Mouse (Mus musculus) kidney, embryonic 16.5 days (tissue): ENCODE data around the gene Dpysl5. TPM values are rescaled to one million over a fixed set of nuclear protein-coding genes. Genes with fewer than 3 reads are reported as not detected.

ENCODE experiments used
- ATAC-seq: fragments of 200-750 bp; cut with Nextera tagmentation; 2 replicates; pipeline ENCODE4 v1.8.0; 2017; ENCODE audit warnings: moderate TSS enrichment; ENCODE audit not compliant: low FRiP score, low TSS enrichment
- H3K27ac ChIP-seq: fragments of 300-500 bp; sonication (generic); 2 replicates; pipeline ENCODE4 v1.5.1; 2014; ENCODE audit warnings: low read length
- H3K27me3 ChIP-seq: fragments of 300-500 bp; sonication (generic); 2 replicates; pipeline ENCODE4 v1.6.1; 2014; ENCODE audit warnings: low read length, control low read depth, mixed read lengths; ENCODE audit not compliant: insufficient read depth
- H3K36me3 ChIP-seq: fragments of 300-500 bp; sonication (generic); 2 replicates; pipeline ENCODE4 v1.6.1; 2014; ENCODE audit warnings: low read length, control low read depth, mixed read lengths; ENCODE audit not compliant: insufficient read depth
- H3K4me1 ChIP-seq: fragments of 300-500 bp; sonication (generic); 2 replicates; pipeline ENCODE4 v1.6.1; 2014; ENCODE audit warnings: low read length, control low read depth, mixed read lengths; ENCODE audit not compliant: insufficient read depth
- H3K4me2 ChIP-seq: fragments of 300-500 bp; sonication (generic); replicated peaks from 2 replicates; pipeline ENCODE4 v1.6.1; 2014; ENCODE audit warnings: low read depth, low read length
- H3K4me3 ChIP-seq: fragments of 300-500 bp; sonication (generic); 2 replicates; pipeline ENCODE4 v1.5.1; 2014; ENCODE audit warnings: mild to moderate bottlenecking, low read length
- H3K9ac ChIP-seq: fragments of 300-500 bp; sonication (generic); replicated peaks from 2 replicates; pipeline ENCODE4 v1.6.1; 2014; ENCODE audit warnings: low read length
- H3K9me3 ChIP-seq: fragments of 300-500 bp; sonication (generic); 2 replicates; pipeline ENCODE4 v1.6.1; 2016; ENCODE audit warnings: low read length, control low read depth
- WGBS: fragments of 180-500 bp; shearing (Covaris S2); extraction: QIAGEN DNeasy Blood & Tissue Kit; methylation state at CpG from one replicate; pipeline ENCODE4 v1.1.7; 2014; 5-methylcytosine and 5-hydroxymethylcytosine counted together
- polyA plus RNA-seq: library from polyadenylated mRNA; unstranded; fragments of >200 nt; fragmentation: Nextera tagmentation; extraction: Ambion mirVana; gene quantifications from 2 replicates; pipeline ENCODE4 v1.2.1, GENCODE M21; 2015

Gene Dpysl5
- polyA plus RNA-seq, 1 experiment from 2014 or later = 5.4 TPM

- Histone ChIP-seq H3K4me2 (no peak overlapping the region), H3K27ac (no peak overlapping the region), H3K4me1 (no peaks in the 10 kb centered on the region), H3K4me3 (no peak overlapping the region), H3K9ac (no peak overlapping the region), H3K27me3 (no peaks in the 10 kb centered on the region), H3K9me3 (no peaks in the 10 kb centered on the region), H3K36me3 (peaks cover 3% of the 10 kb centered on the region; the same call in 1 of the 2 replicates)
- no peak for ATAC-seq
- 86% methylated on average over 3 of the region's 3 CpGs for WGBS
Observed at GRCm38 (mm10) chr5:30833416-30833815, 122.1 kb downstream of the Dpysl5 start.

DNA sequence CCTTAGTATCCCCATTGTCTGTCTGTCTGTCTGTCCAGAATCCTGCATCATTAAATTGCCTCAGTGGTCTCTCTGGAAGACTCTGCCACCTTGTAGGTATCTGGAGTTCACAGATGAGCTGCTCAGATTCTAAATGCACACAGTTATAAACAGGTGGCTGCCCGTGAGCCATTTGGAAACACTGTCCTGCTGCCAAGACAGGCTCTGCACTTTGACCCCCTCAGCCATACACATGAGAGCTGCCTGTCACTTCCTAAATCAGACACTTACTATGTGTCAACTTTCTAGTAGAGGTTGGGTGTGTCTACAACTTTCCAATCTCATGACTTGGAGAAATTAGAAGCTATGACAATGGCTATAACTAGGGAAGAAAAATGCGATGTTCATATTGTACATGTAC lies 128.4 kb downstream of the Dpysl5 start:
- no peaks in the 10 kb centered on the region for H3K4me1 ChIP-seq
- H3K36me3 ChIP-seq = peaks cover 3% of the 10 kb centered on the region; the same call in 1 of the 2 replicates
- H3K4me2 ChIP-seq = no peak overlapping the region
- WGBS = 79% methylated on average over 2 of the region's 2 CpGs
- no peak overlapping the region for H3K27ac ChIP-seq
- H3K27me3 ChIP-seq = no peaks in the 10 kb centered on the region
- no peaks in the 10 kb centered on the region for H3K9me3 ChIP-seq
- H3K4me3 ChIP-seq = no peak overlapping the region
- no peak overlapping the region for H3K9ac ChIP-seq
- no peak for ATAC-seq

DNA sequence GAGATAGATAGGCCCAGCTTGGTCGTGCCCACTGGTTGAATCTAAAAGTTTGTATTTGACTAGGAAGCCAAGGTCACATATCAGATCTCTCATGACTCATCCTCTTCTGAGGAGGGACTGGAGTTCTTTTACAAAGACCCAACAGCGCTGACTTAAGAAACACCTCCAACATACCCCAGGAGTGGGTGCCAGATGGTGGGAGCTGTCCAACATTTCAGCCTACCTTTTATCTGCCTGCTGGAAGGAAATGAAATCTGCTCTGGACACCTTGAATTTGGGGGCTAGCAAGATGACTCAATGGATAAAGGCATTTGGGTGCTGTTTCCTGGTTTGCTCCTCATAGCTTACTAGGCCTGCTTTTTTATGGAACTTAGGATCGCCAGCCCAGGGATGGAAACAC lies 130.5 kb downstream of the Dpysl5 start:
- 53% methylated on average over 3 of the region's 3 CpGs for WGBS
- Histone ChIP-seq H3K36me3 (no peaks in the 10 kb centered on the region; the same call in 1 of the 2 replicates), H3K27me3 (no peaks in the 10 kb centered on the region), H3K27ac (no peak overlapping the region), H3K4me2 (no peak overlapping the region), H3K9me3 (no peaks in the 10 kb centered on the region), H3K9ac (no peak overlapping the region), H3K4me1 (no peaks in the 10 kb centered on the region), H3K4me3 (no peak overlapping the region)
- ATAC-seq = no peak

Other genes starting within 250 kb of the Dpysl5 start
- 0.06 and 0.09 TPM in 2 replicates for gene Otof, start 249.6 kb upstream of the Dpysl5 start, polyA plus RNA-seq
- not detected in 2 replicates for gene 1700001C02Rik, start 245.5 kb upstream of the Dpysl5 start, polyA plus RNA-seq
- gene Cib4, start 165.7 kb upstream of the Dpysl5 start, polyA plus RNA-seq = not detected in 2 replicates
- 2.0 and 5.5 TPM in 2 replicates for gene Kcnk3, start 123.4 kb upstream of the Dpysl5 start, polyA plus RNA-seq
- gene Slc35f6, start 63.6 kb upstream of the Dpysl5 start, polyA plus RNA-seq = 31.0 and 33.9 TPM in 2 replicates
- 266 and 282 TPM in 2 replicates for gene Cenpa, start 44.8 kb upstream of the Dpysl5 start, polyA plus RNA-seq
- gene Mapre3, start 103.1 kb downstream of the Dpysl5 start, polyA plus RNA-seq = 22.1 and 22.7 TPM in 2 replicates
- 96.8 and 98.3 TPM in 2 replicates for gene Tmem214, start 156.4 kb downstream of the Dpysl5 start, polyA plus RNA-seq
- gene Agbl5, start 177.1 kb downstream of the Dpysl5 start, polyA plus RNA-seq = 23.9 and 27.1 TPM in 2 replicates
- gene Ost4, start 196.2 kb downstream of the Dpysl5 start, polyA plus RNA-seq = 457 and 467 TPM in 2 replicates
- 335 and 366 TPM in 2 replicates for gene Emilin1, start 201.8 kb downstream of the Dpysl5 start, polyA plus RNA-seq
- 38.8 and 41.4 TPM in 2 replicates for gene Khk, start 209.9 kb downstream of the Dpysl5 start, polyA plus RNA-seq
- 17.9 and 20.3 TPM in 2 replicates for gene Cgref1, start 234.0 kb downstream of the Dpysl5 start, polyA plus RNA-seq
- gene Preb, start 248.8 kb downstream of the Dpysl5 start, polyA plus RNA-seq = 172 TPM in 2 replicates